Mouse (Mus musculus) cerebellum, adult 2 months (tissue): ENCODE results near the gene Rit1. TPM values are rescaled to one million over a fixed set of nuclear protein-coding genes. Genes with fewer than 3 reads are reported as not detected.
"Not testable (repeated sequence)": the region's sequence is repeated elsewhere in the genome, so short reads cannot be mapped to it uniquely, and the experiment has no call there.

ENCODE experiments used
- DNase-seq, 2 experiments: peaks; one replicate each; pipeline ENCODE4 v3.0.0; 2021
- H3K27ac ChIP-seq: fragments of 200-500 bp; 2 replicates; pipeline ENCODE4 v1.5.1; 2012; ENCODE audit warnings: low read length, control low read depth, inconsistent platforms; ENCODE audit not compliant: insufficient read depth
- H3K27me3 ChIP-seq: fragments of 200-500 bp; 2 replicates; pipeline ENCODE4 v1.6.1; 2012; ENCODE audit warnings: inconsistent platforms, mild to moderate bottlenecking, low read length, moderate library complexity; ENCODE audit not compliant: control insufficient read depth, insufficient read depth
- H3K4me1 ChIP-seq: fragments of 200-500 bp; 2 replicates; pipeline ENCODE4 v1.6.1; 2011; ENCODE audit warnings: low read length; ENCODE audit not compliant: control insufficient read depth, insufficient read depth
- H3K4me3 ChIP-seq: fragments of 200-500 bp; replicated peaks from 2 replicates; pipeline ENCODE3; 2011; ENCODE audit warnings: mild to moderate bottlenecking, low read depth, low read length, control low read depth; ENCODE audit not compliant: insufficient read depth
- CTCF ChIP-seq: fragments of 200-500 bp; IDR thresholded peaks from 2 replicates; pipeline ENCODE4 v1.5.1; 2011; ENCODE audit warnings: low read depth, mild to moderate bottlenecking, control low read depth, low read length, moderate library complexity, borderline replicate concordance; ENCODE audit not compliant: insufficient read depth
- POLR2A ChIP-seq: fragments of 200-500 bp; IDR thresholded peaks from 2 replicates; pipeline ENCODE4 v1.6.1; 2011; ENCODE audit warnings: low read length, control low read depth, borderline replicate concordance; ENCODE audit not compliant: insufficient read depth
- WGBS: fragments of 180-500 bp; shearing (Covaris S2); methylation state at CpG from one replicate; pipeline ENCODE4 v1.1.7; 2018; 5-methylcytosine and 5-hydroxymethylcytosine counted together
- polyA plus RNA-seq: library from polyadenylated mRNA; depleted of rRNA; stranded (reverse); fragments of >200 nt; gene quantifications from 2 replicates; pipeline ENCODE4 v1.2.3, GENCODE M21; 2012; rRNA removed

Rit1 gene
- polyA plus RNA-seq, 1 experiment, result 64.3 TPM

- Histone ChIP-seq H3K4me1 (peaks cover 49% of the 10 kb centered on the region), H3K4me3 (no peak overlapping the region), H3K27me3 (no peaks in the 10 kb centered on the region), H3K27ac (peak overlapping the region; percentile 39; the same call in 1 of the 2 replicates)
- DNase-seq, result peak; percentile 47 to 65
- TF ChIP-seq POLR2A, result no peak
- TF ChIP-seq CTCF, result peak; percentile 16; the same call in 1 of the 2 replicates
- 9% methylated on average over 6 of the region's 6 CpGs for WGBS
Measured at GRCm38 (mm10) chr3:88762401-88762831, 45.8 kb downstream of the Rit1 start.

- 1% methylated on average over 23 of the region's 28 CpGs for WGBS
Measured at GRCm38 (mm10) chr3:88771189-88771940, 54.7 kb downstream of the Rit1 start.

GRCm38 (mm10) chr3:88771941-88772280 lies 55.3 kb downstream of the Rit1 start:
- H3K27ac ChIP-seq, result peak overlapping the region; percentile 91; the same call in 1 of the 2 replicates
- H3K27me3 ChIP-seq, result not testable (repeated sequence)
- WGBS, result 2% methylated on average over 3 of the region's 6 CpGs

More at GRCm38 (mm10) chr3:88771189-88771940, 54.7 kb downstream of the Rit1 start:
- H3K27ac ChIP-seq, result peak overlapping the region; percentile 91
- peak; percentile 83 to 86 for DNase-seq
- H3K27me3 ChIP-seq, H3K4me1 ChIP-seq: not testable (repeated sequence)
- H3K4me3 ChIP-seq, result peak overlapping the region; percentile 57
- peak; percentile 17; the same call in 1 of the 2 replicates for TF ChIP-seq POLR2A

GRCm38 (mm10) chr3:88772399-88772798 lies 55.8 kb downstream of the Rit1 start:
- H3K4me3 ChIP-seq, result peak overlapping the region; percentile 44
- not testable (repeated sequence) for H3K4me1 ChIP-seq, H3K27me3 ChIP-seq, H3K27ac ChIP-seq
- WGBS, result 0% methylated on average over 19 of the region's 19 CpGs
- TF ChIP-seq POLR2A, result peak; percentile 71
- DNase-seq, result peak; percentile 95 to 97

More at GRCm38 (mm10) chr3:88771941-88772280, 55.3 kb downstream of the Rit1 start:
- DNase-seq, H3K4me1 ChIP-seq: not testable (repeated sequence)
- H3K4me3 ChIP-seq, result peak overlapping the region; percentile 51

- not testable (repeated sequence) for H3K4me1 ChIP-seq, H3K4me3 ChIP-seq, H3K27me3 ChIP-seq, H3K27ac ChIP-seq
- WGBS, result 89% methylated on average over 6 of the region's 6 CpGs
- DNase-seq, result peak in 1 of 2 experiments; percentile 12
Measured at GRCm38 (mm10) chr3:88773163-88773562, 56.5 kb downstream of the Rit1 start.

GRCm38 (mm10) chr3:88774939-88775841 lies 58.6 kb downstream of the Rit1 start, which contains the start of gene Syt11:
TSS of gene Syt11 (minus strand) at chr3:88775164.
- H3K4me3 ChIP-seq, result peak within 1 kb of the TSS; percentile 79
- peak within 1 kb of the TSS; percentile 34; the same call in 1 of the 2 replicates for H3K27ac ChIP-seq
- not testable (repeated sequence) for H3K27me3 ChIP-seq, H3K4me1 ChIP-seq
- TF ChIP-seq POLR2A, result peak; percentile 55; the same call in 1 of the 2 replicates
- DNase-seq, result peak; percentile 42 to 67
- WGBS, result 4% methylated on average over 45 of the region's 51 CpGs

Other genes starting within 250 kb of the Rit1 start
- 51.4 and 57.1 TPM in 2 replicates for gene Lmna, start 206.9 kb upstream of the Rit1 start, polyA plus RNA-seq
- gene Mex3a, start 184.4 kb upstream of the Rit1 start, polyA plus RNA-seq, result 1.2 and 1.3 TPM in 2 replicates
- gene Rab25, start 168.5 kb upstream of the Rit1 start, polyA plus RNA-seq, result 0.46 and 1.4 TPM in 2 replicates
- 143 and 159 TPM in 2 replicates for gene Lamtor2, start 163.8 kb upstream of the Rit1 start, polyA plus RNA-seq
- gene Ubqln4, start 163.1 kb upstream of the Rit1 start, polyA plus RNA-seq, result 86.4 and 87.3 TPM in 2 replicates
- 141 and 142 TPM in 2 replicates for gene Ssr2, start 141.0 kb upstream of the Rit1 start, polyA plus RNA-seq
- 128 and 129 TPM in 2 replicates for gene Arhgef2, start 110.9 kb upstream of the Rit1 start, polyA plus RNA-seq
- gene Rxfp4, start 63.7 kb upstream of the Rit1 start, polyA plus RNA-seq, result not detected in 2 replicates
- 92.7 and 99.6 TPM in 2 replicates for gene Khdc4, start 31.0 kb upstream of the Rit1 start, polyA plus RNA-seq
- 414 and 477 TPM in 2 replicates for gene Syt11, start 58.3 kb downstream of the Rit1 start, polyA plus RNA-seq
- gene Gon4l, start 118.4 kb downstream of the Rit1 start, polyA plus RNA-seq, result 33.4 and 35.0 TPM in 2 replicates
- 37.0 and 38.3 TPM in 2 replicates for gene Msto1, start 197.2 kb downstream of the Rit1 start, polyA plus RNA-seq
- 32.2 and 32.7 TPM in 2 replicates for gene Ash1l, start 233.8 kb downstream of the Rit1 start, polyA plus RNA-seq
- gene Dap3, start 234.3 kb downstream of the Rit1 start, polyA plus RNA-seq, result 125 and 131 TPM in 2 replicates